Mouse (Mus musculus): ENCODE results near the gene Casp9. TPM values are rescaled to one million over a fixed set of nuclear protein-coding genes. Genes with fewer than 3 reads are reported as not detected.

Gene Casp9
- polyA plus RNA-seq, 1 experiment from 2014 or later, result 14.9 TPM

DNA sequence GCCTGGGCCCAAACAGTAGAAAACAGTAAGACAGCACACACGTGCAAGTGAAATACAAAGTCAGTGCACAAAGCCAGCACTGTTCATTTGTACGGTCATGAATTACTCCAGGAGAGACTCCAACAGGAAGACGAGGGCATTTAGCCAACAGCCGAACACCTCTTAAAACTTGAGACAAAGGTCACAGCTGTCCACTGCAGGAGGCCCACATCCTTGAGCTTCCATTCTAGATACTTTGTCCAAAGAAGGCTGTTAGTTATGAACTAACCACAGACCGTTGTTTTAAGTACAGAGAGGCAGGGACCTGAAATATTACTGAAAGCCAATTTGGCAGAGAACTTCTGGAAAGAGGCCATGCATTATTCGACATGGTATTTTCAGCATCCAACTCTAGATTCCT is 6.4 kb upstream of the Casp9 start:
- no peak overlapping the region for H3K4me3 ChIP-seq
- H3K36me3 ChIP-seq, result peaks cover 32% of the 10 kb centered on the region
- WGBS, result 73% methylated on average over 6 of the region's 6 CpGs
- H3K9ac ChIP-seq (replicated peaks), result no peak overlapping the region
- H3K4me1 ChIP-seq, result peaks cover 13% of the 10 kb centered on the region
- no peaks in the 10 kb centered on the region for H3K27me3 ChIP-seq
- ATAC-seq (replicated peaks), result no peak
- no peak overlapping the region for H3K4me2 ChIP-seq (replicated peaks)
- no peak overlapping the region for H3K27ac ChIP-seq (replicated peaks)
- H3K9me3 ChIP-seq, result no peaks in the 10 kb centered on the region

DNA sequence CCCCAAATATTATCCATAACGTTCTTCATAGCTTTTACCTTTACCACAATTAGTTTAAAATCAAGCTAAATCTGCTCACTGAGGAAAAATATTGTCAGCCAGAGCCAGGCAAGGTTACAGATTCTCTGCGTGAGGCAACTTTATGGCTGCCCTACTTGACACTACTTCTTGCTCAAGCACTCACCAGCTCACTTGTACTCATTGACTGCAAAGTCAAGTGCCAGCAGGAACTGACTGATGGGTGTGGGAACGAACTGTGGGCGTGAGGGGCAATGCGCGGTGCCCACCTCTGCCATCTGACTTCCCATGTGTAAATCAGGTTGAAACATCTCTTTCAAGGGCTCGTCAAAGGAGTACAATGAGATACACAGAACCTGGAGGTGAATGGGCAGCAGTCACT is 6.0 kb upstream of the Casp9 start:
- peaks cover 29% of the 10 kb centered on the region for H3K36me3 ChIP-seq
- no peak overlapping the region for H3K27ac ChIP-seq (replicated peaks)
- no peak overlapping the region for H3K4me3 ChIP-seq
- no peak overlapping the region for H3K9ac ChIP-seq (replicated peaks)
- no peaks in the 10 kb centered on the region for H3K9me3 ChIP-seq
- H3K4me1 ChIP-seq, result peaks cover 13% of the 10 kb centered on the region
- no peaks in the 10 kb centered on the region for H3K27me3 ChIP-seq
- WGBS, result 95% methylated on average over 7 of the region's 7 CpGs
- H3K4me2 ChIP-seq (replicated peaks), result no peak overlapping the region
- no peak for ATAC-seq (replicated peaks)

- no peaks in the 10 kb centered on the region for H3K27me3 ChIP-seq
- no peaks in the 10 kb centered on the region for H3K9me3 ChIP-seq
- H3K36me3 ChIP-seq, result peaks cover 9% of the 10 kb centered on the region; the same call in 1 of the 2 replicates
- peak overlapping the region; percentile 91 for H3K4me3 ChIP-seq
- H3K4me1 ChIP-seq, result peaks cover 23% of the 10 kb centered on the region
- ATAC-seq (replicated peaks), result 0 out of 2 replicates have a peak, but pooled peaks have one; percentile 1
- 56% methylated on average over 3 of the region's 3 CpGs for WGBS
- peak overlapping the region; percentile 95 for H3K9ac ChIP-seq (replicated peaks)
- H3K4me2 ChIP-seq (replicated peaks), result peak overlapping the region; percentile 82
- H3K27ac ChIP-seq (replicated peaks), result peak overlapping the region; percentile 75
These were observed 3.7 kb upstream of the Casp9 start for GRCm38 (mm10) chr4:141789564-141790218.

DNA sequence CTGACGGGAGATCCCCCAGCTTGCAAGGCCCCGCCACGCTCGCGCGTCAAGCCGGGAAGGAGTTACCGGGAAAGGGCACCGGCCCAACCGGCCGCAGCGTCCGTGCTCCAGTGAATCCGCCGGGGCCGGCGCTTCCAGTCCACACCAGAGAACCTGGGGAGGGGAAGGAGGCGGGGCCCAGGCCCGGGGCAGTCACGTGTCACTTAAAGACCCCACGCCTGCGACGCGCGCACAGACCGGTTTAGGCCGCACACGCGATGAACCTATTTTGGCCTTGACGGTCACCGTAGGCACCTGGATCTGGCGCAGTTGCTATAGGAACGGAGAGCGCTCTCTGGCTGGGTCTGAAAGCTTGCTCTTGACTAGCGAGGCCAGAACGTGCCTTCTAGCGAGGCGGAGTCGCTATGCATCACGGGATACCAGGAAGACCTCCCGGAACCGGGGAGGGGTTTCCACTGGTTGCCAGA is 2.9 kb upstream of the Casp9 start, which contains the start of gene Dnajc16:
Gene Dnajc16 (minus strand): TSS at position 408 of the 467 bp plus-strand sequence.
- Histone ChIP-seq H3K36me3 (peaks cover 2% of the 10 kb centered on the region; the same call in 1 of the 2 replicates), H3K27ac (replicated peaks) (peak within 1 kb of the TSS; percentile 75), H3K27me3 (no peaks in the 10 kb centered on the region), H3K4me1 (peaks cover 31% of the 10 kb centered on the region), H3K4me3 (peak within 1 kb of the TSS; percentile 91), H3K4me2 (replicated peaks) (peak within 1 kb of the TSS; percentile 82), H3K9ac (replicated peaks) (peak within 1 kb of the TSS; percentile 95), H3K9me3 (no peaks in the 10 kb centered on the region)
- ATAC-seq (replicated peaks), result peak; percentile 90
- WGBS, result under 1% methylated on average over 42 of the region's 42 CpGs

GRCm38 (mm10) chr4:141791486-141791885 is 1.9 kb upstream of the Casp9 start:
- Histone ChIP-seq H3K9ac (replicated peaks) (no peak overlapping the region), H3K36me3 (no peaks in the 10 kb centered on the region; the same call in 1 of the 2 replicates), H3K27ac (replicated peaks) (no peak overlapping the region), H3K9me3 (no peaks in the 10 kb centered on the region), H3K4me3 (no peak overlapping the region), H3K4me2 (replicated peaks) (no peak overlapping the region), H3K4me1 (peaks cover 32% of the 10 kb centered on the region), H3K27me3 (no peaks in the 10 kb centered on the region)
- WGBS, result 92% methylated on average over 7 of the region's 7 CpGs
- no peak for ATAC-seq (replicated peaks)

DNA sequence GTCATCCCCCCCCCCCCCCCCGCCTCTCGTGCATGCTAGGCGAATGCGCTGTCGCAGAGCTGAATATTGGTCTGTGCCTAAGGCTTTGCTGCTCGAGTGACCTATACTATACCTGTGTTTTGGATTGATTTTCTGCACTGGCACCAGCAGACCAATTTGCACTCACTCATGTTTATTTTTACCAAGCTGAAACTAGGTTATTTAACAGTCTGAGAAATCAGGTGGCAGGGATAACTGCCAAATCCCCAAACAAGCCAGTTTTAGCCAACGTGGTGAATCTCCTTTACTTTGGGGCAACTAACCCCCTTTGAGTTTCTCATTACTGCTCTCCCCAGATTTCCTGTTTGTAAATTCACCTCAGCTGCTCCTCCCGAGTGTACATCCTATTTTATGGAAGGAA is 1.5 kb upstream of the Casp9 start:
- 91% methylated on average over 8 of the region's 8 CpGs for WGBS
- no peak overlapping the region for H3K4me3 ChIP-seq
- H3K9me3 ChIP-seq, result no peaks in the 10 kb centered on the region
- H3K9ac ChIP-seq (replicated peaks), result no peak overlapping the region
- ATAC-seq (replicated peaks), result no peak
- no peak overlapping the region for H3K27ac ChIP-seq (replicated peaks)
- no peaks in the 10 kb centered on the region; the same call in 1 of the 2 replicates for H3K36me3 ChIP-seq
- no peak overlapping the region for H3K4me2 ChIP-seq (replicated peaks)
- peaks cover 32% of the 10 kb centered on the region for H3K4me1 ChIP-seq
- no peaks in the 10 kb centered on the region for H3K27me3 ChIP-seq

DNA sequence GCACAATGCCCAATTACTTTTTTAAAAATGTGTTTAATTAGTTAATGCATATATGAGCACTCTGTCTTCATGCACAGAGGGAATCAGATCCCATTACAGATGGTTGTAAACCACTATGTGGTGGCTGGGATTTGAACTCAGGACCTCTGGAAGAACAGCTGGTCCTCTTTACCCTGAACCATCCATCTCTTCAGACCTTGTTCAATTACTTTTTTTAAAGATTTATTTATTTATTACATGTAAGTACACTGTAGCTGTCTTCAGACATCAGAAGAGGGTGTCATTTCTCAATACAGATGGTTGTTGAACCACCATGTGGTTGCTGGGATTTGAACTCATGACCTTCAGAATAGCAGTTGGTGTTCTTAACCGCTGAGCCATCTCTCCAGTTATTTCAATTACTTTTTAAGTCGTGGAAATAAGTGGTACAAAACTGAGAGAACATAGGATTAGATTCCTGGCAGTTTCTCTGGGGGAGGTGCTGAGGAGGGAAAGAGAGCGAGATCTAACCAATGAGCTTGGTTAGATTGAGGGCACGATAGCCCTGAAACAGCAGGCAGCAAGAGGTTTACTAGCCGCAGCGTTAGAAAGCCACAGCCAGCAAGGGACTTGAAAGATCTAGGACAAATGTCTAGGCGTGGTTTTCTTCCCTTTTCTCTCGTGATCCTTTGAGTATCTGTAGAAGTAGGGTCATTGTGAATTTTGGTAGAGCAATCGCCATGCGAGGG is 694 bp upstream of the Casp9 start:
- Histone ChIP-seq H3K9ac (replicated peaks) (peak overlapping the region; percentile 72), H3K4me1 (peaks cover 32% of the 10 kb centered on the region), H3K9me3 (no peaks in the 10 kb centered on the region), H3K4me3 (peak overlapping the region; percentile 91), H3K36me3 (peaks cover 4% of the 10 kb centered on the region; the same call in 1 of the 2 replicates), H3K27ac (replicated peaks) (peak overlapping the region; percentile 93), H3K27me3 (no peaks in the 10 kb centered on the region), H3K4me2 (replicated peaks) (peak overlapping the region; percentile 48)
- no peak for ATAC-seq (replicated peaks)
- WGBS, result 8% methylated on average over 10 of the region's 10 CpGs

- Histone ChIP-seq H3K27ac (replicated peaks) (peak overlapping the region; percentile 93), H3K36me3 (peaks cover 5% of the 10 kb centered on the region; the same call in 1 of the 2 replicates), H3K4me3 (peak overlapping the region; percentile 91), H3K9ac (replicated peaks) (peak overlapping the region; percentile 72), H3K27me3 (no peaks in the 10 kb centered on the region), H3K9me3 (no peaks in the 10 kb centered on the region), H3K4me1 (peaks cover 30% of the 10 kb centered on the region), H3K4me2 (replicated peaks) (peak overlapping the region; percentile 48)
- 15% methylated on average over 5 of the region's 5 CpGs for WGBS
- ATAC-seq (replicated peaks), result no peak
These were observed 732 bp downstream of the Casp9 start for GRCm38 (mm10) chr4:141794152-141794535.

GRCm38 (mm10) chr4:141796356-141796755 is 2.9 kb downstream of the Casp9 start:
- ATAC-seq (replicated peaks), result no peak
- 86% methylated on average over 7 of the region's 7 CpGs for WGBS
- peaks cover 19% of the 10 kb centered on the region for H3K4me1 ChIP-seq
- H3K9ac ChIP-seq (replicated peaks), result no peak overlapping the region
- no peak overlapping the region for H3K4me2 ChIP-seq (replicated peaks)
- H3K36me3 ChIP-seq, result peaks cover 5% of the 10 kb centered on the region; the same call in 1 of the 2 replicates
- H3K9me3 ChIP-seq, result no peaks in the 10 kb centered on the region
- H3K27me3 ChIP-seq, result no peaks in the 10 kb centered on the region
- H3K4me3 ChIP-seq, result no peak overlapping the region
- H3K27ac ChIP-seq (replicated peaks), result no peak overlapping the region

- 89% methylated on average over 4 of the region's 4 CpGs for WGBS
- H3K4me2 ChIP-seq (replicated peaks), result no peak overlapping the region
- peaks cover 19% of the 10 kb centered on the region for H3K4me1 ChIP-seq
- ATAC-seq (replicated peaks), result no peak
- no peaks in the 10 kb centered on the region for H3K9me3 ChIP-seq
- H3K27me3 ChIP-seq, result no peaks in the 10 kb centered on the region
- H3K36me3 ChIP-seq, result peaks cover 5% of the 10 kb centered on the region; the same call in 1 of the 2 replicates
- no peak overlapping the region for H3K27ac ChIP-seq (replicated peaks)
- no peak overlapping the region for H3K9ac ChIP-seq (replicated peaks)
- H3K4me3 ChIP-seq, result no peak overlapping the region
These were observed 3.5 kb downstream of the Casp9 start for GRCm38 (mm10) chr4:141796954-141797353.

- Histone ChIP-seq H3K36me3 (peaks cover 5% of the 10 kb centered on the region; the same call in 1 of the 2 replicates), H3K9ac (replicated peaks) (no peak overlapping the region), H3K9me3 (no peaks in the 10 kb centered on the region), H3K4me2 (replicated peaks) (no peak overlapping the region), H3K4me1 (peaks cover 19% of the 10 kb centered on the region), H3K27ac (replicated peaks) (no peak overlapping the region), H3K27me3 (no peaks in the 10 kb centered on the region), H3K4me3 (no peak overlapping the region)
- WGBS, result 92% methylated on average over 5 of the region's 5 CpGs
- no peak for ATAC-seq (replicated peaks)
These were observed 4.1 kb downstream of the Casp9 start for GRCm38 (mm10) chr4:141797545-141797944.

DNA sequence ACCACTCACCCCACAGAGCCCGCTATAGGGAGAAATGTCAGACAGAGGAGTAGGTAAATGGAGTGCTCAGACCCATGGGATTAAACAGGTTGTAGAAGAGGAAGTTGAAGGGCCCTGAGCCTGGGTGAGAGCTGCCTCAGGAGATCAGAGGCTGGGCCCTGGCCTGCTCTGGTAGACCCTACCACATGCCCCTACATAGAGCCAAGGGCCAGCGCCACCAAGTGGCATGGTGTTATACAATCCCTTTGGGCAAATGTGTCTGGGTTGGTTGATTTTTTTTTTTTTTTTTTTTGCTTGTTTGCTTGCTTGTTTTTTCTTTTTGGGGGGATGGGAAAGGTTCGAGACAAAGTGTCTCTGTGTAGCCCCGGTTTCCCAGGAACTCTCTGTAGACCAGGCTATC is 10.7 kb downstream of the Casp9 start:
- H3K36me3 ChIP-seq, result peaks cover 49% of the 10 kb centered on the region
- no peak for ATAC-seq (replicated peaks)
- H3K9me3 ChIP-seq, result no peaks in the 10 kb centered on the region
- no peaks in the 10 kb centered on the region for H3K4me1 ChIP-seq
- no peak overlapping the region for H3K4me3 ChIP-seq
- 90% methylated on average over 4 of the region's 4 CpGs for WGBS
- no peak overlapping the region for H3K4me2 ChIP-seq (replicated peaks)
- no peak overlapping the region for H3K9ac ChIP-seq (replicated peaks)
- no peaks in the 10 kb centered on the region for H3K27me3 ChIP-seq
- no peak overlapping the region for H3K27ac ChIP-seq (replicated peaks)

Data from forebrain, embryonic 15.5 days (tissue).